Mouse (Mus musculus) CD4-positive, CD25-positive, alpha-beta regulatory T cell, adult 4 months (primary cell): ENCODE data around the gene Selenok. TPM values are rescaled to one million over a fixed set of nuclear protein-coding genes. Genes with fewer than 3 reads are reported as not detected.

Experiments
- ATAC-seq: one replicate; pipeline ENCODE4 v1.8.0; 2017
- polyA plus RNA-seq, 2 experiments: library from polyadenylated mRNA; unstranded; fragments of 100-300 nt; shearing (Covaris generic); gene quantifications; one replicate each; pipeline ENCODE4 v1.2.1; 2017

Selenok gene
- polyA plus RNA-seq, 2 experiments from 2014 or later, result 332 to 374 TPM

DNA sequence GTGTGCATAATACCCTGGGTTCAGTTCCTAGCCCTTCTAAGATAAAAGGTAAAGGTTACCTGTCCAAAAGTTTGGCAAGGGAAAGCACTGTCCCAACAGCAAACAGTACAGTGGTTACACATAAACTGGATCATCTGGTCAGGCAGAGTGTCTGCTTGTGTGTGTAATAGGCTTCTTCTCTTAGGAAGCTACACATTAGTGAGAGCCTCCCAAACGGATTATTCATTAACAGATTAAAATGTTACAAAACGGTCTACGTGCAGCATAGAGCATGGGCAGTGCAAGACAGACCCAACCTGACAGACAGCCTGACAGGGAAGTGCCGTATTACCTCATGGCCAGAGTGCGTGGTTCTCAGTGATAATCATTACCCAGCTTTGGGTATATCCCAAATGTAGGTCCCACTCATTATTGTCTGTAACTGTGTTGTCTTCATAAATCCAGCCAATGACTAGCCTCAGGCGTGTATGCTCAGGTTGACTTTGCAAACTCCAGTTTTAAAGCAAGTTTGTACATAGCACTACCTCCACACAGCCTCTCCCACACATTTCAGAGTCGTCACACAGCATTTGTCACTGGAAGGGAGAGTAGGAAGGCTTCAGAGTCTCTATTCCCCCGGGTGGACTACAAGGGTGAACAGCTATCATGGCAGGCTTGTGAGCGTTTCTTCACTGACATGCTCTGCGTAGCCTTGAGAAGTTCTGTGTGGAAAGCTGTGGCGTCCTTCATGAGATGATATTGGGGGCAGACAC is 28.1 kb downstream of the Selenok start:
- ATAC-seq, result no peak

GRCm38 (mm10) chr14:29997345-29997744 is 29.2 kb downstream of the Selenok start:
- peak; percentile 26 for ATAC-seq

DNA sequence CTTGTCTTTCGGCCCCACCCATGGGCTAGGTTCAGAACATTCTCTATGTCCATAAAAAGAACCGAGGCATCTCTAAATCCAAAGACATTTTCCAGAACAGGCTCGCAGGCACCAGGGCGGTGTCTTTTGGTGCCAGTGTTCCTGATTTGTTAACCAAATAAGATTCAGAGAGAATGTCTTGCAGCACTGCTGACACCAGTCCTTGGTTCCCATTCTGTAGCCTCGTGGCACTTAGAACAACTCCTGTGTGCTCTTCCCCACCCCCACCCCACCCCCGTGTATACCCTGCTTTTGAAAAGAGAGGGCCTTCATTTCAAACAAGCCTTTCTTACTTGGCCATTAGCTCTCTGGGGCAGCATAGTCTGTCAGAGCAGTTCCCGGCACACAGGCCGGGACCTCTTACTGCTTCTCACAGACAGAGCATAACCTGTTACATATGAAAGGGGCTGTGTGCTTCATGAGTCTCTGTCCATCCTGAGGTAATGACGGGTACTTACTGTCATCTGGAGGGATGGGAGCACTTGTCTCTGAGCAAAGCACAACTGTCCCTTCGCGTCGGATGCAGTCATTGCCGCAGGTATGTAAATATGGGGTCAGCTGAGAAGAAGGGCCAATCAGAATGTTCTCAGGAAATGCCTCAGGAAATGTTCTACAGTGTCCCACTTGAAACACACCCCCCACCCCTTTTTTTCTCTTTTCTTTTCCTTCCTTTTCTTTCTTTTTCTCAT is 30.8 kb downstream of the Selenok start:
- ATAC-seq, result no peak

- no peak for ATAC-seq
Measured at GRCm38 (mm10) chr14:29999475-29999811, 31.3 kb downstream of the Selenok start.

GRCm38 (mm10) chr14:30008733-30009575 is 40.8 kb downstream of the Selenok start, which contains the start of the genes Il17rb and Chdh:
Gene Il17rb (minus strand): TSS chr14:30008896.
Gene Chdh (plus strand): TSS chr14:30009023.
- ATAC-seq, result peak; percentile 66

DNA sequence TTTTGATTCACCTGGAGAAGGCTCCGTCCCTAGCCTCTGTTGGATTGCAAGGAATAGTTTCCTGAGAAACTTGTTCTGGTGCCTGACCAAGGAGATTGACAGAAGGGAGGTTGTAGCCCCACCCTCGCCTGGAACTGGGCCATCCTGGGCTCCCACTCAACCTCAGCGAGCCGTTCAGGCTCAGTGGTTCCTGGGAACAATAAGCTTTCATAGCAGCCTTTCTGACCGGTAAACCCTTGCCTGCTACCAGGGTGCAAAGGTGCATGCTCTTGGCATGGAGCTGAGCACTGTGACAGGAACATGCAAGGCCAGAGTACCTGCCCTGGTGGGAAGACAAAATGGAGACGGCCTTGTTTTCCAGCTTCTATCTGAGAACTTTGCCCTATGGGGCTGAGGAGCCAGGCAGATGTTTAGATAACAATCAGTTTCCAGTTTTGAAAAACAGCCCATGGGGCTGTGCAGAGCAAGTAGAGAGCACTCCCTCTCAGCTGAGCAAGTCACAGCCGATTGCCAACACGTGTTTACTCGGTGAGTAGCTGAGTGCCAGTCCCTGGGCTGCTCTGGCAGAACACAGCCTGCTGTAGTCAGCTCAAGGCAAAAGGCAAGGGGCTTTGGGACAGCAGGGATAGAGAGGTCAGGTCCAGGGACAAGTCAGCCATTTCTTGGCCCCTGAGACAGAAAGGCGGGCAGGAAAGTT is 41.9 kb downstream of the Selenok start:
- ATAC-seq, result no peak

DNA sequence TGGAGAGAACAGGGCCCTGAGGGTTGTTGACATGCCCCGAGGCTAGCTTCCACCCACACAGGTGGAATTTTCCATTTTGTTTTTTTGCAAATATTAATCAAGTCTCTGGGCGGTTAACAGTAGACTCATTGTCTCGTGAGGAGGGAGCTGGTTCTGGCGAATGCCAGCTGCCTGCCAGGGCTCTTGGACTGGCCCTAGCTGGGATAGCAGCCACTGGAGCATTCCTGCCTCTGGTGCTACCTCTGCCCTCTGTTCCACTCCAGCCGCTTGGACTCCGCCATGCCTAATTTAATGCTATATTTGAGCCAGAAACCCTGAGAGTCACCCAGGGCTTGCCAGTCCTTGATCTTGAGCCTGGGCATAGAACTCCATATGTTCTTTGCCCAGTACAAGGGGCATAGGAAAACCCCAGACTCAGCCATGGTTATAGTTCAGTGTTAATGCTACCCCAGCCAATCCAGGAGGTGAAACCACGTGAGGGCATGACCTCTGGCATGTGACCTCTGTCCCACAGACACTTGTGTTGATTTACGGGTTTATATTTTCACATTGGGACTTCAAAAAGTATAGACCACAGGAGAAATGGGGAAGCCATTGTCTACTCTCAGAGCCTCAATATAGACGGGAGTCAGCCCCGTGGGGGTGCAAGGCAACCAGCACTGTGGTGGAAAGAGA is 43.9 kb downstream of the Selenok start:
- ATAC-seq, result no peak

DNA sequence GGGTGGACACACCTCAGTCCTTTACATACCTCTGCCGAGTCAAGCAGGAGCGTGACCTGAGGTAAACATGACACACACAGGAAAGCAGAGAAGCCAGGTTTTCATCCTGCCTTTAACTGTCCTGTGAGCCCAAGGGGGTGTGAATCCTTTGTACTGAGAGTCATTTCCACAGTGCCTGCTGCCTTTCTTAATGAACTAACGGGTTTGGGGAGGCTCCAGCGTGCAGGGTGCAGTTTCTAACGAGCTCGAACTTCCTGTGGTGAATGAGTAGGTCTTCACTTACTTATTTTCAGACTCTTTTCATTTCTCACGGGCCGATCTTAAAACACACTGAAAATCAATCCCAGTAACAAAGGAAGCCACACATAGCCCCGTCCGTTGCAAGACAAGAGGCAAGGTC is 46.4 kb downstream of the Selenok start:
- ATAC-seq, result peak; percentile 73

DNA sequence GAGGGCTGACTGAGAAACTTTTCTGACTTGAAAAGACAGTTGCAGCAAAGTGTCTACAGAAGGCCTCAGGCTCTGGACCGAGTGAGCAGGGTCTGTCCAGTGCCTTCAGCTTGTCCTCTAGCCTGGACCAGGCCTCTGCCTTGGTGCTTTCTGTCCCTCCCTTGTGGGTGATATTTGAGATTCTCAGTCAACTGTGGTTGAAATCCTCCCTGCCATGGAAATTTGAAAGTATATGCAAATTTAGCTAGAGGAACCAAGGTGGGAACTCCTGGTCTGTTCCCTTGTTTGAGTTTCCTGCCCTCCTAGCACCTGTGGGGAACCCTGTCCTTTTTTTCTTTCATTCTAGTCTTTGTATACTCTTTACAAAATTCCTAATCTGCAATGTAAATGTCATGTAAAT is 46.9 kb downstream of the Selenok start:
- no peak for ATAC-seq

DNA sequence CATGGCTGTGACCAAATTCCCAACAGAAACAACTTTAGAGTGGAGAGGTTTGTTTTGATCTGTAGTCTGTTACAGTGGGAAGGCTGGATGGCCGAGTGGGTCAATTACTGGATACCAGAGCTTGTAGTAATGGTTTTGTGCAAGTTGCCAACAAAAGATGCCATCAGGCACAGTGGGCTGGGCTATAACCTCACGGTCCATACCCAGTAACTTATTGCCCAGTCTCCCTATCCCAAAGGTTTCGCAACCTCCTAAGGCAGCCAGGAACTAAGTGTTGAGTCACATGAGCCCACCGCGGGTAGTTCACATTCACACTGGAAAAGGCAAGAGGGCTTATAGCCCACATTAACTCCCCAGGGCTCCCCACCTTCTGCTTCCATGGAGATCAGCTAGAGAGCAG is 48.6 kb downstream of the Selenok start:
- no peak for ATAC-seq

DNA sequence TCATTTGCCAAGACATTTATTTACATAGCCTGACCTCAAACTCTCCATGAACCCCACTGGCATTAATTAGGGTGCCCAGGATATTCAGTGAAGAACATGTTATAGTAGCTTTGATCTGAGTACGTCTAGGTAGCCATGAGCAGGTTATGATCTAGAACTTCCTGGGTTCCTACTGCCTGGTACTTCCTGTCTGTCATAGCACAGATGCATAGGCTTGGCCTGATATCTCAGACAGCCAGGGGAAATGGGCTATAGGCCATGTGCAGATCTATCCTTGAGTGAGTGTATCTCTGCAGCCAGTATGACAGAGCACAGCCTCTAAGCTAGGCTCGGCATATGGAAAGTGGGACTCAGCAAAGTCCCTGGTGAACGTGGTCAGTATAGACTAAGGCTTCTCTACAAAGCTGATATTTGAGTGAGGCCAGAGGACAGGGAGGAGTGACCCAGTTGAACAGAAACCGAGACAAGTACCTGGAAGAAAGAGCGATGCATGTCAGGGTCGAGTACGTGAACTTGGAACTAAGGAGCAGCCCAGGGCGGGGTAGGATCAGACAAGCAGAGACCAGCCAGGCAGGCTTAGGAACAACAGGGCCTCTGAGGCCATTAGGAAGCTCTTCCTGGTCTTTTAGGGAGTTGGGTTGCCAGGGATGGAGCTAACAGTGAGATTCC is 49.8 kb downstream of the Selenok start:
- peak; percentile 46 for ATAC-seq

DNA sequence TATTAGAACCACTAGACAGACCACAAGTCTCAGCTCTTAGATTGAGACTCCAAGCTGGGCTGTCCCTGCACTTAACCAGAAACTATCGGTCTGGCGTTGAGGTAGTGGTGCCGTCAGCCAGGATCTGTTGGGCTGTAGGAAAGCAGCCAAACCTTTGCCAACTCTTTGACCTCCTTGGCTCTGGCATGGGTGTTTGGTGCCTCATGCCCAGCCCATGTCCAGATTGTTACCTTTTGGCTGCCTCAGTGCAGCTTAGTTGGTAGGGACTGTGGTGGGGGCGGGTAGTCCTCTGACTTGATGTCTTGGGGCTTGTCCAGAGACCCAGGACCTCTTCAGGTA is 50.3 kb downstream of the Selenok start:
- no peak for ATAC-seq

DNA sequence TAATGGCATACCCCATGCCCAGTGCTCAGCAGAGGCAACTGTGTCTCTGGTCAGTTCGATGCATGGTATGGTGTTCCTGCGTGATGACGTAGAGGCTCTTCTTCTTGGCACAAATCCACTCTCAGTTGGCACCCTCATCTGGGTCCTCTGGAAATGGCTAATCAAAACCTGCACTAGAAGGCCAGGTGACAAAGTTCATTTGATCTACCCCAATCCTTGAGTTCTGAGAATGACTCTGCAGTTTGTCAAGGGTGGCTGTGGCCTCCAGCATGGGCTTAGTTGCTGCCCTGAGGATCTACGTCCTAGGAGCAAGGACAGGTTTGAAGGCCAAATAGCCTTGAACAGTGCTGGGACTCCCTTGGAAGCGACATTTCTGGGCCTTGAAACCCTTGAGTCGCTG is 50.7 kb downstream of the Selenok start:
- no peak for ATAC-seq

DNA sequence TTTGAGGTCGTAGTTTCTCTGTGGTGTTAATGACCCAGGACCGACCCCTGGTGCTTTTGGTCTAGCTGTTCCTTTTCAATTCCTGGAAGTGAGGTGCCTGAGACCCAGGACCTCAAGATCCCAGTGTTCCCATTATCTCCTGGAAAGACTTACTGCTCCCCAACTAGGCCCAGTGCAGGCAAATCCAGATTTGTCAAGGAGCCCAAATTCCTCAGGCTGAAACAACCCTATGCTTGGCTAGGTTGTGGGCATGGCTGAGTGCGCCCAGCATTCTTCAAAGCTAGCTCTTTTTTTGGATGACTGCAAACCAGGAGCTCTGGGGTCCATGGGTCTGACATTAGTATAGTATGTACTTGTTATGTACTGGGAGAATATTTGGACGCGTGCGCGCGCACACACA is 51.3 kb downstream of the Selenok start:
- ATAC-seq, result no peak

GRCm38 (mm10) chr14:30019792-30020575 is 51.9 kb downstream of the Selenok start:
- no peak for ATAC-seq

- ATAC-seq, result no peak
Measured at GRCm38 (mm10) chr14:30022471-30022870, 54.4 kb downstream of the Selenok start.

- ATAC-seq, result peak; percentile 77
Measured at GRCm38 (mm10) chr14:30024387-30024786, 56.3 kb downstream of the Selenok start.
